In the genomic region with DNA sequence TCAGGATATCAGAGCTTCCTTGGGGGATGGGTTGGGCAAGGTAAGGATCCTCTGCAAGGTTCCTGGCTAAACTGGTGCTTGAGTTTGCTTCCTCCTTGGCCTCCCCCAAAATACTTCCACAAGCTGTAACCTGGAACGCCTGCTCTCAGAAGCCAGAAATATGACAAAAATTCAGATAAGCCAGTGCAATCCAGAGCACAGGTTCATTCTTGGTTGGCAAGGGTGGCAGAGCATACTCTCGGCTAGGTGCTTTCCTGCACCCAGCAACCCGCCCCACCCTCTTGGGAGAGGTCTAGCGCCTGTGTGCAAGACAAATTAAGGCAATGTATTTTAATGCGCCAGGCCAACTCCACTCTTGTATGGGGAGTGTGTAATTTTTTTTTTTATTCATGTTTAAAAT, we compare ENCODE assay signal across 16 mouse cellular contexts. TPM values are rescaled to one million over a fixed set of nuclear protein-coding genes. Genes with fewer than 3 reads are reported as not detected.
DNase-seq lines count a peak whose midpoint lies in the region; ATAC-seq and TF ChIP-seq lines count a peak whose summit lies in the region.
"Had no signal": no experiment of that assay in that cellular context is flagged by ENCODE, and none has a peak within 500 bp of the region (broad histone marks: within the 10 kb centered on the region; RNA-seq: fewer than 3 reads in every experiment).

No protein-coding gene starts in this region.

- no peak overlapping the region for H3K27ac ChIP-seq in midbrain, embryonic 11.5 days (ENCODE audit: low read depth, low read length)
- H3K27ac ChIP-seq in midbrain, postnatal 0 days (ENCODE audit: low read depth, low read length), result no peak overlapping the region
- H3K27ac ChIP-seq in forebrain, embryonic 13.5 days, result no peak overlapping the region
- peak overlapping the region; percentile 51 for H3K27ac ChIP-seq in lung, embryonic 15.5 days
- no peak overlapping the region for H3K27ac ChIP-seq in neural tube, embryonic 13.5 days (replicated peaks)
- H3K27ac ChIP-seq: heart, adult 2 months had no signal

- H3K4me2 ChIP-seq in midbrain, embryonic 11.5 days, result peak overlapping the region; percentile 70
- no peak overlapping the region for H3K4me2 ChIP-seq in midbrain, postnatal 0 days (ENCODE audit: low read depth, low read length, poor library complexity, severe bottlenecking)
- peak overlapping the region; percentile 66 for H3K4me2 ChIP-seq in forebrain, embryonic 13.5 days
- no peak overlapping the region for H3K4me2 ChIP-seq in lung, embryonic 15.5 days
- peak overlapping the region; percentile 60 for H3K4me2 ChIP-seq in neural tube, embryonic 13.5 days

- no peak overlapping the region for H3K9ac ChIP-seq in midbrain, embryonic 11.5 days (ENCODE audit: low read length)
- no peak overlapping the region for H3K9ac ChIP-seq in midbrain, postnatal 0 days (replicated peaks; ENCODE audit: low read length, poor library complexity, severe bottlenecking)
- no peak overlapping the region for H3K9ac ChIP-seq in forebrain, embryonic 13.5 days
- no peak overlapping the region for H3K9ac ChIP-seq in lung, embryonic 15.5 days
- no peak overlapping the region for H3K9ac ChIP-seq in neural tube, embryonic 13.5 days

- no peak overlapping the region for H3K4me3 ChIP-seq in midbrain, embryonic 11.5 days (ENCODE audit: low read depth, low read length)
- no peak overlapping the region for H3K4me3 ChIP-seq in midbrain, postnatal 0 days (ENCODE audit: low read depth, low read length)
- no peak overlapping the region for H3K4me3 ChIP-seq in forebrain, embryonic 13.5 days
- no peak overlapping the region for H3K4me3 ChIP-seq in lung, embryonic 15.5 days
- peak overlapping the region; percentile 43; the same call in 1 of the 2 replicates for H3K4me3 ChIP-seq in neural tube, embryonic 13.5 days
- H3K4me3 ChIP-seq: heart, adult 2 months had no signal

- no peak for ATAC-seq in midbrain, embryonic 11.5 days (ENCODE audit: low FRiP score)
- no peak for ATAC-seq in midbrain, postnatal 0 days (ENCODE audit: low FRiP score)
- ATAC-seq in forebrain, embryonic 13.5 days, result no peak
- no peak for ATAC-seq in lung, embryonic 15.5 days (ENCODE audit: borderline replicate concordance, extremely low read depth, low FRiP score, low TSS enrichment)
- ATAC-seq in neural tube, embryonic 13.5 days (ENCODE audit: low read depth), result no peak

- peaks cover 4% of the 10 kb centered on the region for H3K36me3 ChIP-seq in midbrain, embryonic 11.5 days (ENCODE audit: control insufficient read depth, insufficient read depth, low read length)
- H3K36me3 ChIP-seq in midbrain, postnatal 0 days (ENCODE audit: insufficient read depth, low read length), result no peaks in the 10 kb centered on the region
- H3K36me3 ChIP-seq in forebrain, embryonic 13.5 days (ENCODE audit: poor library complexity, severe bottlenecking), result peaks cover 20% of the 10 kb centered on the region
- no peaks in the 10 kb centered on the region for H3K36me3 ChIP-seq in lung, embryonic 15.5 days
- 0 out of 2 replicates have a peak, but pooled peaks cover 3% of the 10 kb centered on the region for H3K36me3 ChIP-seq in neural tube, embryonic 13.5 days

- H3K4me1 ChIP-seq in midbrain, embryonic 11.5 days (ENCODE audit: control insufficient read depth, insufficient read depth, low read length), result peaks cover 20% of the 10 kb centered on the region; the same call in 1 of the 2 replicates
- H3K4me1 ChIP-seq in midbrain, postnatal 0 days (ENCODE audit: insufficient read depth, low read length), result no peaks in the 10 kb centered on the region
- peaks cover 48% of the 10 kb centered on the region for H3K4me1 ChIP-seq in forebrain, embryonic 13.5 days
- H3K4me1 ChIP-seq in lung, embryonic 15.5 days, result peaks cover 42% of the 10 kb centered on the region
- H3K4me1 ChIP-seq in neural tube, embryonic 13.5 days (replicated peaks), result peaks cover 60% of the 10 kb centered on the region

- no peaks in the 10 kb centered on the region for H3K9me3 ChIP-seq in midbrain, embryonic 11.5 days (ENCODE audit: control insufficient read depth, low read length)
- no peaks in the 10 kb centered on the region for H3K9me3 ChIP-seq in midbrain, postnatal 0 days (ENCODE audit: low read length)
- peaks cover 6% of the 10 kb centered on the region for H3K9me3 ChIP-seq in forebrain, embryonic 13.5 days (replicated peaks)
- H3K9me3 ChIP-seq in lung, embryonic 15.5 days, result no peaks in the 10 kb centered on the region
- H3K9me3 ChIP-seq in neural tube, embryonic 13.5 days, result no peaks in the 10 kb centered on the region

- WGBS in midbrain, embryonic 11.5 days, result 70% methylated on average over 5 of the region's 5 CpGs
- WGBS in midbrain, postnatal 0 days, result 63% methylated on average over 5 of the region's 5 CpGs
- WGBS in forebrain, embryonic 13.5 days, result 71% methylated on average over 5 of the region's 5 CpGs
- 61% methylated on average over 5 of the region's 5 CpGs for WGBS in lung, embryonic 15.5 days
- WGBS in neural tube, embryonic 13.5 days, result 52% methylated on average over 5 of the region's 5 CpGs

- DNase-seq in midbrain, embryonic 11.5 days (ENCODE audit: low spot score, missing footprints), result no peak
- DNase-seq in midbrain, postnatal 0 days (ENCODE audit: low spot score), result no peak
- no peak for DNase-seq in adrenal gland, adult 18-20 months (ENCODE audit: low spot score in 2 of 2)
- DNase-seq in kidney, postnatal 25 days, result no peak
- no peak for DNase-seq in cerebellum, adult 18-20 months
- DNase-seq: adrenal gland, postnatal 36 days; cerebellum, adult 11 months; heart, adult 2 months; heart, postnatal 36 days; kidney, postnatal 10 days; thymus, postnatal 25 days had no signal

- H3K27me3 ChIP-seq in midbrain, embryonic 11.5 days (ENCODE audit: control insufficient read depth, insufficient read depth, low read length), result no peaks in the 10 kb centered on the region
- H3K27me3 ChIP-seq in midbrain, postnatal 0 days (ENCODE audit: insufficient read depth, low read length), result 0 out of 2 replicates have a peak, but pooled peaks cover 5% of the 10 kb centered on the region
- H3K27me3 ChIP-seq in forebrain, embryonic 13.5 days, result no peaks in the 10 kb centered on the region
- H3K27me3 ChIP-seq in lung, embryonic 15.5 days, result peaks cover 5% of the 10 kb centered on the region; the same call in 1 of the 2 replicates
- no peaks in the 10 kb centered on the region for H3K27me3 ChIP-seq in neural tube, embryonic 13.5 days

- TF ChIP-seq CTCF in midbrain, postnatal 0 days (IDR thresholded peaks at IDR 0.05), result no peak

RNA-seq across cellular contexts. Expression of a gene that starts 3.2 kb away (rescaled TPM):
- 119 and 125 TPM in 2 replicates for polyA plus RNA-seq in midbrain, embryonic 11.5 days (2014; fragmentation: Nextera tagmentation; extraction: Ambion mirVana)
- 32.3 and 37.6 TPM in 2 replicates for total RNA-seq in midbrain, postnatal 0 days (2014; rRNA removed)
- polyA plus RNA-seq in midbrain, postnatal 0 days (2015; fragmentation: Nextera tagmentation; extraction: Ambion mirVana), result 33.6 and 35.2 TPM in 2 replicates
- 59.6 and 62.2 TPM in 2 replicates for polyA plus RNA-seq in forebrain, embryonic 13.5 days (2015; fragmentation: Nextera tagmentation; extraction: Ambion mirVana)
- polyA plus RNA-seq in lung, embryonic 15.5 days (2015; fragmentation: Nextera tagmentation; extraction: Ambion mirVana), result 47.2 and 51.0 TPM in 2 replicates
- 64.0 and 77.5 TPM in 2 replicates for polyA plus RNA-seq in neural tube, embryonic 13.5 days (2015; fragmentation: Nextera tagmentation; extraction: Ambion mirVana)
- 10 to 100 TPM in 1 of 2 experiments, 1 to 10 TPM in 1; 5.8 to 10.6 TPM for total RNA-seq in adrenal gland, adult 18-20 months (2021)

RNA-seq across cellular contexts. Expression of a gene that starts 53.4 kb away (rescaled TPM):
- 0.08 and 0.27 TPM in 2 replicates for polyA plus RNA-seq in midbrain, embryonic 11.5 days (2014; fragmentation: Nextera tagmentation; extraction: Ambion mirVana)
- 0.33 and 2.3 TPM in 2 replicates for total RNA-seq in midbrain, postnatal 0 days (2014; rRNA removed)
- 0.64 and 0.67 TPM in 2 replicates for polyA plus RNA-seq in midbrain, postnatal 0 days (2015; fragmentation: Nextera tagmentation; extraction: Ambion mirVana)
- polyA plus RNA-seq in forebrain, embryonic 13.5 days (2015; fragmentation: Nextera tagmentation; extraction: Ambion mirVana), result not detected in 2 replicates
- 0.06 and 0.07 TPM in 2 replicates for polyA plus RNA-seq in lung, embryonic 15.5 days (2015; fragmentation: Nextera tagmentation; extraction: Ambion mirVana)
- 0.27 and 0.33 TPM in 2 replicates for polyA plus RNA-seq in neural tube, embryonic 13.5 days (2015; fragmentation: Nextera tagmentation; extraction: Ambion mirVana)
- under 1 TPM in 1 of 2 experiments, not detected in 1; 0.43 TPM for total RNA-seq in adrenal gland, adult 18-20 months (2021)
- total RNA-seq: heart, adult 2 months had no signal
- polyA plus RNA-seq: liver, embryonic 16.5 days; spleen, adult 2 months had no signal

Comparison
In these comparisons a context has a peak if more than half of its experiments do, and no peak if none do; other contexts are left out.
1. H3K4me2 ChIP-seq: peak in midbrain, embryonic 11.5 days (single experiment), forebrain, embryonic 13.5 days (single experiment) and neural tube, embryonic 13.5 days (single experiment); none in midbrain, postnatal 0 days (single experiment) and lung, embryonic 15.5 days (single experiment).